Mouse (Mus musculus): ENCODE measurements around the gene Zscan20.
"Not testable (repeated sequence)": the region's sequence is repeated elsewhere in the genome, so short reads cannot be mapped to it uniquely, and the experiment has no call there.

Zscan20 gene

GRCm38 (mm10) chr4:128613326-128613725 is 3.4 kb upstream of the Zscan20 start:
- DNase-seq (ENCODE audit: low spot score) = peak; percentile 66

- not testable (repeated sequence) for DNase-seq (ENCODE audit: low spot score)
These were observed 1.8 kb upstream of the Zscan20 start for GRCm38 (mm10) chr4:128611726-128612125.

DNA sequence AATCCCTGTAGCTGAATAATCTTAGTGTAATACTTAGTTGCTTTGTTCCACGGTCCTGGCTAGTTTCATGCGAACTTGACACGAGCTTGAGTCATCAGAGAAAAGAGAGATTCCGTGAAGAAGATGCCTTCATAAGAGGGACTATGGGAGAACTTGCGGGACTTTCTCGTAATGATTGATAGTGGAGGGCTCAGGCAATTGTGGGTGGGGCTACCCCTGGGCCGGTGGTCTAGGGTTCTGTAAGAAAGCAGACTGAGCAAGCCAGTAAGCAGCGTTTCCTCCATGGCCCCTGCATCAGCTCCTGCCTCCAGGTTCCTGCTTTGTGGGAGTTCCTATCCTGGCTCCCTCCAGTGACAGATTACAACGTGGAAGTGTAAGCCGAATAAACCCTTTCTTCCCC is 808 bp upstream of the Zscan20 start:
- DNase-seq (ENCODE audit: low spot score) = no peak

GRCm38 (mm10) chr4:128609276-128609924 is 498 bp downstream of the Zscan20 start:
- no peak for DNase-seq (ENCODE audit: low spot score)

GRCm38 (mm10) chr4:128607661-128608060 is 2.2 kb downstream of the Zscan20 start:
- DNase-seq (ENCODE audit: low spot score) = no peak

GRCm38 (mm10) chr4:128606586-128606985 is 3.3 kb downstream of the Zscan20 start:
- DNase-seq (ENCODE audit: low spot score) = no peak

DNA sequence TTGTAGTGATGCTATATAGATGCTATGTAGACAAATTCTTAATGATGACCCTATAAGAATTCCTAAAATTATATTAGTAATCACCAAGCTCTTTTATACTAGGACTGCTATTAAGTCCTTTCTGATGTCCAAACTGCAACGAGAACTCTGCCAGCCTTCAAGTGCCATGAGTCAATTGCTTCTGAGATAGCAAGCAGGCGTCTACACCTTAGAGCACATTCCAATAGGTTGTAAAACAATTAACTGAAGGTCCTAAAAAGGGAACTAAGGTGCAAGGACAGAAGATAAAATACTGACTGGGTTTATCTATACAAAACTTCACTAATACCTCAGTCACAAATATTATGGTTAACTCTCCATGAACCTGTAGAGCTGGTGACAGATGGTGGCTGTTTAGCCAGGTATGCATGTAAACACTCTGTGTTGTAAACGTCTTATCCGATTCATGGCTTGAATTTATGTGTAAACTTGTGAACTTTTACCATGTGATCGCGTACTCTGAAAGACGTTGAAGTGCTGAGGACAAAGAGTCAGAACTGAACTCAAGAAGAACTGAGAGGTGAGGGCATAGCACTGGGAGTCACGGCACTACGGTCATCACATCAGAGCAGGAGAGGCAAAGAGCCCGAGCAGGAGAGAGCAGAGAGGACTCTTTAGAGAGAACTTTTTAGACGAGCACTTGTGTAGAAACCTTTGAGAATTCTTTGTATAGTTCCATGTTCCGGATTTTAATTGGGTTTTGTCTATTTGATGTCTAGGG is 11.9 kb downstream of the Zscan20 start:
- no peak for DNase-seq (ENCODE audit: low spot score)

DNA sequence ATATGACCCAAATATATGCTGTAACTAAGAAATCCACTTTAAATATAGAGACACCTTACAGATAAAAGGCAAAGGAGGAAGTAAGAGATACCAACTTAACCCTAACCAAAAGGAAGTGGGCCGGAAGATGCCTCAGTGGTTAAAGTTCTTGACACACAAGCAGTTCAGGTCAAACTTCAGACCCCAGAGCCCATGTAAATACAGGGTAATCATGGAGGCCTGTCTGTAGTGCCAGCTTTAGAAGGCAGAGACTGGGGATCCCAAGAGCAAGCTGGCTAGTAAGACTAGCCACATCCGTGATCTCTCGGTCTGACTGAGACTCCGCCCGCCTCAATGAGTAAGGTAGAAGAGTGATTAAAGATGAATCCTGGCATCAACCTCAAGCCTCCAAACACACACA is 15.8 kb downstream of the Zscan20 start:
- no peak for DNase-seq (ENCODE audit: low spot score)

DNA sequence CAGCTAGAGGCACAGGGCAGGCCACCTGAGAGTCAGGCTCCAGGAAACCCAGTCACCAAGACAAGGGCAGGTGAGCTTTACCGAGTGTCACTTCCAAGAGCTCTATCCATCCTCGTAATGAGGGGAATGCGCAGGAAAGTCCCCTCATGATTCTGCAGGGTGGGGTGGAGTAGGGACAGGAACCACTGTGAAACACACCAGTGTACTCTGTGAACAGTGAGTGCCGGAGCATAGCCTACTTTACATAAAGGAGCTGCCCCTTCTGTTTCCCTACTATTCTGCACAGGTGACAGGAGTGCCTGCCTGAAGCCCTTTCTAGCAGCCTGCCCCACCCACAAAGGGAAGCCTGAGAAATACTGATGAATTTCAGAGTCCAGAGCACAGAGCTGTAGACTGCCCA is 16.6 kb downstream of the Zscan20 start:
- no peak for DNase-seq (ENCODE audit: low spot score)

- peak; percentile 53 for DNase-seq (ENCODE audit: low spot score)
These were observed 30.7 kb downstream of the Zscan20 start for GRCm38 (mm10) chr4:128579182-128579581.

- no peak for DNase-seq (ENCODE audit: low spot score)
These were observed 34.1 kb downstream of the Zscan20 start for GRCm38 (mm10) chr4:128575811-128576210.

GRCm38 (mm10) chr4:128560327-128560726 is 49.6 kb downstream of the Zscan20 start:
- DNase-seq (ENCODE audit: low spot score) = no peak

DNA sequence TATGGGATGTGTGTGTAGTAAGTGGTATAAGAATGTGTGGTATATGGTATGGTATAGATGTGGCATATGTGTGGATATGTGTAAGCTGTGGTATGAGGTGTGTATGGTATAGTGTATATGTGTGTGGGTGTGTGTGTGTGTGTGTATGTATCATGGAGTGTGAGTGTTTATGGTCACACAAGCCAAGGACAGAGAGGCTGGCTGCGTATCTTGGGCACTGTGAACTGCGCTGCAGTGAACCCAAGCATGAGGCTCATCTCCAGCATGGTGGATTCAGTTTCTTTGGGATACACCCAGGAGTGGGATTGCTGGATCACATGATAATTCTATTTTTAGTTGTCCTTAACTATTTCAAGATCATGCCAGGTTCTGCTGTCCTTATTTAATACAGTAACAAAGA is 55.7 kb downstream of the Zscan20 start:
- DNase-seq (ENCODE audit: low spot score) = no peak

DNA sequence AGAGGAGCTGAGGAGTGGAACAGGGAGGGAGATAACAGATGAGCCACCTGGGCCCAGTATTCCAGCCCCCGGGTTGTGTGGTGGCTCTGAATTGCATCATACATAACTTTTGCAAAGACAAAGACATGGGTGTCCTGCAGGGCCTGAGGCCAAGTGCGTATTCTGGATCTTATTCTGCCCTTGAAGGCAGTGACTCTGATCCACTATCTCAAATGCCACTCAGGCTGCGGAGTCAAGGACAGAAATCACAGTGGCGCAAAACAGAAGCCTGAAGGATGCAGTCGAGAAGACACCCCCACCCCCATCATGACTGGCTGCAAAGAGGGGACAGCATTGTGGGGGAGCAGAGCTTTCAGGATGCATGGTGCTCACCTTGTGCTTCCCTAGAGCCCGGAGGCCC is 59.1 kb downstream of the Zscan20 start:
- DNase-seq (ENCODE audit: low spot score) = no peak

DNA sequence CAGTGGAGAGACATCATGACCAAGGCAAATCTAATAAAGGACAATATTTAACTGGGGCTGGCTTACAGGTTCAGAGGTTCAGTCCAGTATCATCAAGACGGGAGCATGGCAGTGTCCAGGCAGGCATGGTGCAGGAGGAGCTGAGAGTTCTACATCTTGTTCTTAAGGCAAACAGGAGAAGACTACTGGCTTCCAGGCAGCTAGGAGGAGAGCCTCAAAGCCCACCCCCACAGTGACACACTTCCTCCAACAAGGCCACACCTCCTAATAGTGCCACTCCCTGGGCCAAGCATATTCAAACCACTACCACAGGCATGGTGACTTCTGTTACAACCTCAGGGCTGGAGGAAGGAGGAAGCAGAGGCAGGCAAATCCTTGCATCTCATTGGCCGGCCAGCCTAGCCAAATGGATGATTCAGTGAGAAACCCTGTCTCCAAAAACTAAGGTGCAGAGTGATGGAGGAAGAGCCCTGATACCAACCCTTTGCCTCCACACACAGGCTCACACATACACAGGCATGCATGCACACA is 65.9 kb downstream of the Zscan20 start:
- DNase-seq (ENCODE audit: low spot score) = not testable (repeated sequence)

- no peak for DNase-seq (ENCODE audit: low spot score)
These were observed 66.5 kb downstream of the Zscan20 start for GRCm38 (mm10) chr4:128543378-128543777.

All from c-Kit-positive CD71-positive TER-119-positive erythroid progenitor cells, embryonic 14.5 days (primary cell).